Mouse (Mus musculus) liver, postnatal 0 days (tissue): ENCODE data around the gene Syn3. TPM values are rescaled to one million over a fixed set of nuclear protein-coding genes. Genes with fewer than 3 reads are reported as not detected.

Experiments used
- ATAC-seq: fragments of 200-750 bp; cut with Nextera tagmentation; 2 replicates; pipeline ENCODE4 v1.8.0; 2017; ENCODE audit warnings: mild to moderate bottlenecking, moderate library complexity
- DNase-seq: peaks from one replicate; pipeline ENCODE4 v3.0.0-alpha.2; 2016
- H3K27ac ChIP-seq: fragments of 300-500 bp; sonication (generic); 2 replicates; pipeline ENCODE4 v1.5.1; 2014; ENCODE audit warnings: antibody characterized with exemption, moderate library complexity, mild to moderate bottlenecking, low read depth
- H3K27me3 ChIP-seq: fragments of 300-500 bp; sonication (generic); 2 replicates; pipeline ENCODE4 v1.6.1; 2014; ENCODE audit warnings: low read length, control low read depth, mixed read lengths; ENCODE audit not compliant: insufficient read depth
- H3K36me3 ChIP-seq: fragments of 300-500 bp; sonication (generic); replicated peaks from 2 replicates; pipeline ENCODE4 v1.6.1; 2014; ENCODE audit warnings: mild to moderate bottlenecking, control low read depth, low read length, moderate library complexity, mixed read lengths; ENCODE audit not compliant: insufficient read depth
- H3K4me1 ChIP-seq: fragments of 300-500 bp; sonication (generic); 2 replicates; pipeline ENCODE4 v1.6.1; 2014; ENCODE audit warnings: antibody characterized with exemption, mild to moderate bottlenecking, control low read depth; ENCODE audit not compliant: insufficient read depth
- H3K4me2 ChIP-seq: fragments of 300-500 bp; sonication (generic); 2 replicates; pipeline ENCODE4 v1.6.1; 2014; ENCODE audit warnings: low read depth, mild to moderate bottlenecking, low read length, moderate library complexity, mixed read lengths
- H3K4me3 ChIP-seq: fragments of 300-500 bp; sonication (generic); 2 replicates; pipeline ENCODE4 v1.5.1; 2014; ENCODE audit warnings: low read depth, low read length
- H3K9ac ChIP-seq: fragments of 300-500 bp; sonication (generic); replicated peaks from 2 replicates; pipeline ENCODE4 v1.6.1; 2014; ENCODE audit warnings: mild to moderate bottlenecking, moderate library complexity
- H3K9me3 ChIP-seq: fragments of 300-500 bp; sonication (generic); 2 replicates; pipeline ENCODE4 v1.6.1; 2016; ENCODE audit warnings: mild to moderate bottlenecking, control low read depth, low read length, mixed read lengths
- CTCF ChIP-seq: sonication (generic); IDR thresholded peaks from 2 replicates; pipeline ENCODE4 v1.5.1; 2016; ENCODE audit warnings: antibody characterized with exemption, low read depth
- EP300 ChIP-seq: IDR thresholded peaks from 2 replicates; pipeline ENCODE4 v1.6.1; 2016; ENCODE audit warnings: antibody characterized with exemption, low read depth, mild to moderate bottlenecking
- WGBS: fragments of 180-500 bp; shearing (Covaris S2); extraction: QIAGEN DNeasy Blood & Tissue Kit; methylation state at CpG from one replicate; pipeline ENCODE4 v1.1.7; 2014; ENCODE audit not compliant: insufficient replicate concordance; 5-methylcytosine and 5-hydroxymethylcytosine counted together
- polyA plus RNA-seq: library from polyadenylated mRNA; unstranded; fragments of >200 nt; fragmentation: Nextera tagmentation; extraction: Ambion mirVana; gene quantifications from 2 replicates; pipeline ENCODE4 v1.2.1, GENCODE M21; 2015

Syn3 gene
- polyA plus RNA-seq, 1 experiment from 2014 or later: 0.25 TPM

DNA sequence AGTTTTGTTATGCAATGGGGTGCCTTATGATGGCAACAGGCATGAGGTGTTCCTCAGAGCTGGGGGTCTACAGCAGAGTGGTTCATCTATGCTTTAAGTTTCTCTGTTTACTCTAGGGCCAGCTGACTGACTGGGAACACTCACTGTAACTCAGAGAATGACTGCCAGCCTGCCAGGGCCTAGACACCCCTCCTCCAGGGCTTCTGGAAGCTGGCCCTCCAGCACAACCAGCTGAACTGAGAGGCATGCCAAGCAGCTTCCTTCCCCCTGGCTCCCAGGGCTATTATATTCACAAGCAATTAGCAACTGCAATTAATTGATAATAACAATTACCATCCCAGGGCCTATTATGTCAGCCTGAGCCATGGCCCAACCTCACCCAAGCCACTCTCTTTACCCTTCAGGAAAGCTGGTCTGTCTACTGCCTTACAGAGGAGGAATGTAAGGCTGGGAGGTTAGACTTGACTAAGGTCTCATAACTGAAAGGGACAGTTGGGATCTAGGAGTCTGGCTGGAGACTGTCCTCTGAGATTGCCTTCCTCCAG, 41.0 kb downstream of the Syn3 start:
- no peak overlapping the region for H3K9ac ChIP-seq
- TF ChIP-seq EP300: no peak
- TF ChIP-seq CTCF: no peak
- H3K9me3 ChIP-seq: no peaks in the 10 kb centered on the region
- H3K4me1 ChIP-seq: no peaks in the 10 kb centered on the region
- no peak for ATAC-seq
- H3K4me3 ChIP-seq: no peak overlapping the region
- H3K27me3 ChIP-seq: no peaks in the 10 kb centered on the region
- H3K4me2 ChIP-seq: no peak overlapping the region
- no peak overlapping the region for H3K27ac ChIP-seq
- no peaks in the 10 kb centered on the region for H3K36me3 ChIP-seq
- no peak for DNase-seq

DNA sequence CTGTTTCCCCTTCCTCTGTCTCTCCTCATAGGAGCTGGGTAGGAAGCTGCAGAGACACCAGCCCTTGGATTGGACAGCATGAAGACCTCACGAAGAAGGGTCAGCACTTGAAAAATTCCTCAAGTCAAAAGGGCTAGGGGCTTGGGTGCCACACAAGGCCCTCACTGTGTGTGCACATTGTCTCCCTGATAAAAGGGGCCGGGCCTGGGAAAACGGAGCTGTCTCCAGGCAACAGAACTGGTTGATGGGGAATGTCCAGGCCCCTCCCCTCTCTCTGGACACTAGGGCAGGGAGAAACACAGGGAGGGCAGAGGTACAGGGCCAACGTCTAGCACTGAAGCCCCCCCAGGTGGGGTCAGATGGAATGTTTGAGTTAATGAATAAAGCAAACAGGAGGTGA, 41.5 kb downstream of the Syn3 start:
- Histone ChIP-seq H3K27me3 (no peaks in the 10 kb centered on the region), H3K27ac (no peak overlapping the region), H3K4me2 (no peak overlapping the region), H3K4me3 (no peak overlapping the region), H3K9me3 (no peaks in the 10 kb centered on the region), H3K4me1 (no peaks in the 10 kb centered on the region), H3K36me3 (no peaks in the 10 kb centered on the region), H3K9ac (no peak overlapping the region)
- WGBS: 45% methylated on average over 4 of the region's 4 CpGs
- DNase-seq (no peak), ATAC-seq (no peak)
- TF ChIP-seq EP300 (no peak), CTCF (no peak)

DNA sequence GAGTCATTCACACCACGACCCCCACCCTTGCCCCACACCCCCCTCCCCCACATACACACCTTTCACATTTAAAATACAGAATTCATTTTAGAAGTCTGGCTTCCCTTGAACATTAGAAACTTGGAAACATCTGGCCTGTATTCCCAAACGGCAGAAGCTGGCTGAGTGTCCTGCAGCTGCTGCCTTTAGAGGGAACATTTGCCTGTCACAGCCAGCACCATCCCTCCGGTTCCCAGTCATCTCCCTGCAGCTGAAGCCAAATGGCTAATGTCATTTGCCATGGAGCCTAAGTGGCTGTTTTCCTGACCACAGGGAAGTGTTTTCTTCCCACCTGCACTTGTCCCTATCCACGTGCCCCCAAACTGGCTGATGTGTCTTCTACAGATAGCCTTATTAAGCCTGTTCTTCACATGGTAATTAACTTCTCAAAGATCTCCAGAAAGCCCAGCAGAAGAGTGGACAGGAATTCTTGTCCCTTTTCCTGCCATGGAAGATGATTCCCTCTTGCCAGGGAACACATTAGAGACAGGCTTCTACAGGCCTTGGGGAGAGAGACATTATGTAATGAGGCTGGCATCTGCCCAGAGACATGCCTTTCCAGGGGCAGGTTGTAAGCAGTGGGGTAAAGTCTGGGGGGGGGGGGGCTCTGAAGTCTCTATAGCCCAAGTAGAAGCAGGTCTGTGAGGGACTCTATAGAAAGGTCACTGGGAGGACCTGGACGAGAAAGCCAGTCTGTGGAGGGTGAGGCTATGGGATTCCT, 43.2 kb downstream of the Syn3 start:
- no peak for DNase-seq
- ATAC-seq: no peak
- no peak overlapping the region for H3K4me3 ChIP-seq
- no peak overlapping the region for H3K27ac ChIP-seq
- WGBS: 64% methylated on average over 5 of the region's 5 CpGs
- no peak overlapping the region for H3K9ac ChIP-seq
- H3K9me3 ChIP-seq: no peaks in the 10 kb centered on the region
- TF ChIP-seq CTCF: no peak
- no peak for TF ChIP-seq EP300
- no peaks in the 10 kb centered on the region for H3K4me1 ChIP-seq
- no peaks in the 10 kb centered on the region for H3K27me3 ChIP-seq
- no peak overlapping the region for H3K4me2 ChIP-seq
- no peaks in the 10 kb centered on the region for H3K36me3 ChIP-seq

DNA sequence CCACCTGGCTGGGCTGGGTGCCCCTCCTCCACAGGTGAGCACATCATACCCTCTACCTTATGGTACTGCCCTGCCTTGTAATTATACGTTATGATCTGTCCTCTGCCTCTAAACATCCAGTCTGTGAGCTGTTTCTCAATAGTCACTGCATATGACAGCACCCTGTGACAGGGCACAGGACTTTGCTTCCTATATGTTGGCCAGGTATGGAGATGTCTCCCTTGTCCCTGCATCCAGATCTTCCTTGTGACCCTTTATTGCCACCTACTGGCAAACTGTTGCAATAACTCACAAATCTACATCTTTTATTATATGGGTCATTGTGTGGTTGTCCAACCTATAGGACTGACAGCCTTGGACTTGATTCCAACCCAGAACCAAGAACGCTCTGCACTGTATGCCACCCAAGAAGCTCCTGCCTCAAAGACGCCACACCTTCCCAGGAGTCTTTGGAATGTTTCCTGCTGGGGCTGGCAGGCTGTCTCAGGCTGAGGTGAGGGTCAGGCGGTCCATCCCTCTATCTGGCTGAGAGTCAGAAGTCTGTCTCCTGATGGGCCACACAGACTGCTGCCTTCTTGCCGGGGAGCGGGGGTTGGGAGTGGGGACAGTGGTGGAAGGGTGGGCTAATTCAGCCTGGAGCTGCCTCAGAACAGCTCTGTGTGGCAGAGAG, 46.2 kb downstream of the Syn3 start:
- WGBS: 44% methylated on average over 6 of the region's 6 CpGs
- DNase-seq (peak; percentile 21), ATAC-seq (peak; percentile 66; the same call in 1 of the 2 replicates)
- H3K4me1 ChIP-seq: no peaks in the 10 kb centered on the region
- TF ChIP-seq CTCF (peak; percentile 87), EP300 (no peak)
- no peak overlapping the region for H3K4me2 ChIP-seq
- H3K27ac ChIP-seq: no peak overlapping the region
- no peaks in the 10 kb centered on the region for H3K9me3 ChIP-seq
- no peaks in the 10 kb centered on the region for H3K27me3 ChIP-seq
- no peaks in the 10 kb centered on the region for H3K36me3 ChIP-seq
- H3K9ac ChIP-seq: no peak overlapping the region
- H3K4me3 ChIP-seq: no peak overlapping the region

DNA sequence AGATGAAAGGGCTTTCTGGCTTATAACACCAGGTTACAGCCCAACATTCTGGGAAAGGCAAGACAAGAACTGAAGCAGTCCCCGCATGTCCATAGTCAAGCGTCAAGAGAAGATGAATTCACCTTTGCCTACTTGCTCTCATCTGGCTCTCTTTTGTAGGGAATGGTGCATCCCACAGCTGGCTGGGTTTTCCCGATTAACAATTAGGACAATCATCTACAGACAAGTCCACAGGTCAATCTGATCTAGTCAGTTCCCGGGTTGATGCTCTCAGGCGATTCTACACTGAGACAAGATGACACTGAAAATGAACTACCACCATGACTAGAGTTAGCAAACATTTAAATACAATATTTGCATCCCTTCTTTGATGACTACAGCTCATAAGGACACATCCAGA, 47.4 kb downstream of the Syn3 start:
- Histone ChIP-seq H3K36me3 (no peaks in the 10 kb centered on the region), H3K4me1 (no peaks in the 10 kb centered on the region), H3K27me3 (no peaks in the 10 kb centered on the region), H3K9me3 (no peaks in the 10 kb centered on the region), H3K9ac (no peak overlapping the region), H3K4me2 (no peak overlapping the region), H3K4me3 (no peak overlapping the region), H3K27ac (no peak overlapping the region)
- 75% methylated on average over 5 of the region's 5 CpGs for WGBS
- DNase-seq: no peak
- no peak for ATAC-seq
- TF ChIP-seq EP300 (no peak), CTCF (no peak)

DNA sequence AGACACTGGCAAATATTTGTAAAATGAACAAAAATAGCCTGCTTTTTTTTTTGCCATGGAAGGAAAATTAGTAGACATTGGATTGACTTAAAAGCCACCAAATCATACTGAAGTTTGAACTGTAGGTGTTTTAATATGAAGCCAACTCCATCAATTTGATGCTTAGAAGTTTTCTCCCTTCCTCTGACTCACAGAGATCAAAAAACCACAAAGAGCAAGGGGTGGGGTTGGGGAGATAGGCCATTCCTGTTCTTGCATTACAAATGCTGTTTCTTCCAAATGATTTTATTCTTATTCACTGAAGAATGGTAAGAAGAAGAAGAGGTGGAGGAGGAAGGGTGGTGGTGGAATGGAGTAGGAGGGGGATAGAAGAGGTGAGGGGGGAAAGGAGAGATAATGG, 52.0 kb downstream of the Syn3 start:
- TF ChIP-seq EP300 (no peak), CTCF (no peak)
- ATAC-seq (no peak), DNase-seq (no peak)
- Histone ChIP-seq H3K27ac (no peak overlapping the region), H3K9me3 (no peaks in the 10 kb centered on the region), H3K27me3 (no peaks in the 10 kb centered on the region), H3K4me2 (no peak overlapping the region), H3K36me3 (no peaks in the 10 kb centered on the region), H3K4me1 (no peaks in the 10 kb centered on the region), H3K9ac (no peak overlapping the region), H3K4me3 (no peak overlapping the region)
